Mouse (Mus musculus) cortical plate, adult 2 months (tissue): Measurements from ENCODE around the gene Tcl1b3. TPM values are rescaled to one million over a fixed set of nuclear protein-coding genes. Genes with fewer than 3 reads are reported as not detected.
"Not testable (repeated sequence)": the region's sequence is repeated elsewhere in the genome, so short reads cannot be mapped to it uniquely, and the experiment has no call there.

Source experiments
- H3K27ac ChIP-seq: fragments of 200-500 bp; 2 replicates; pipeline ENCODE4 v1.5.1; 2012; ENCODE audit warnings: low read length, control low read depth, inconsistent platforms; ENCODE audit not compliant: insufficient read depth
- H3K4me1 ChIP-seq: fragments of 200-500 bp; 2 replicates; pipeline ENCODE4 v1.6.1; 2011; ENCODE audit warnings: low read length; ENCODE audit not compliant: control insufficient read depth, insufficient read depth
- H3K4me3 ChIP-seq: fragments of 200-500 bp; 2 replicates; pipeline ENCODE4 v1.5.1; 2011; ENCODE audit warnings: mild to moderate bottlenecking, low read length, control low read depth; ENCODE audit not compliant: insufficient read depth
- CTCF ChIP-seq: fragments of 200-500 bp; IDR thresholded peaks from 2 replicates; pipeline ENCODE4 v1.5.1; 2011; ENCODE audit warnings: mild to moderate bottlenecking, control low read depth, low read length; ENCODE audit not compliant: insufficient read depth; ENCODE audit errors: extremely low read depth
- POLR2A ChIP-seq: fragments of 200-500 bp; IDR thresholded peaks from 2 replicates; pipeline ENCODE4 v1.6.1; 2011; ENCODE audit warnings: mild to moderate bottlenecking, low read length, control low read depth; ENCODE audit not compliant: insufficient read depth; ENCODE audit errors: extremely low read depth
- polyA plus RNA-seq: library from polyadenylated mRNA; depleted of rRNA; stranded (reverse); fragments of >200 nt; gene quantifications from 2 replicates; pipeline ENCODE4 v1.2.3, GENCODE M21; 2012; rRNA removed

Tcl1b3 gene
- not detected in 2 replicates for polyA plus RNA-seq

GRCm38 (mm10) chr12:105190743-105191142 is at the start of gene Tcl1b3:
Tcl1b3 (plus strand) TSS chr12:105191043.
- H3K27ac ChIP-seq, H3K4me3 ChIP-seq, H3K4me1 ChIP-seq: not testable (repeated sequence)

- Histone ChIP-seq H3K27ac (no peak overlapping the region), H3K4me3 (no peak overlapping the region), H3K4me1 (no peaks in the 10 kb centered on the region)
- TF ChIP-seq CTCF (no peak), POLR2A (no peak)
Observed at GRCm38 (mm10) chr12:105143096-105143495, 47.7 kb upstream of the Tcl1b3 start.

- H3K4me3 ChIP-seq, H3K27ac ChIP-seq: not testable (repeated sequence)
Observed at GRCm38 (mm10) chr12:105144928-105145327, 45.9 kb upstream of the Tcl1b3 start.

GRCm38 (mm10) chr12:105145714-105146113 is 45.1 kb upstream of the Tcl1b3 start, which contains the start of gene Tcl1b2:
Tcl1b2 (plus strand) TSS chr12:105146014.
- TF ChIP-seq CTCF (no peak), POLR2A (no peak)
- no peak within 1 kb of the TSS for H3K4me3 ChIP-seq
- no peaks in the 10 kb centered on the region for H3K4me1 ChIP-seq
- H3K27ac ChIP-seq, result no peak within 1 kb of the TSS

More at GRCm38 (mm10) chr12:105144928-105145327, 45.9 kb upstream of the Tcl1b3 start:
- not testable (repeated sequence) for H3K4me1 ChIP-seq

GRCm38 (mm10) chr12:105155286-105155685 is 35.6 kb upstream of the Tcl1b3 start:
- not testable (repeated sequence) for H3K4me3 ChIP-seq, H3K4me1 ChIP-seq, H3K27ac ChIP-seq

- no peaks in the 10 kb centered on the region for H3K4me1 ChIP-seq
- no peak for TF ChIP-seq POLR2A
- no peak overlapping the region for H3K27ac ChIP-seq
- no peak overlapping the region for H3K4me3 ChIP-seq
Observed at GRCm38 (mm10) chr12:105158842-105159241, 32.0 kb upstream of the Tcl1b3 start.

GRCm38 (mm10) chr12:105159390-105159789 is 31.5 kb upstream of the Tcl1b3 start, which contains the start of gene Tcl1b1:
Tcl1b1 (plus strand) TSS chr12:105159690.
- TF ChIP-seq POLR2A (no peak), CTCF (no peak)
- Histone ChIP-seq H3K4me1 (no peaks in the 10 kb centered on the region), H3K4me3 (no peak within 1 kb of the TSS), H3K27ac (no peak within 1 kb of the TSS)

GRCm38 (mm10) chr12:105166734-105167133 is 24.1 kb upstream of the Tcl1b3 start:
- TF ChIP-seq POLR2A (no peak), CTCF (no peak)
- Histone ChIP-seq H3K4me1 (no peaks in the 10 kb centered on the region), H3K4me3 (no peak overlapping the region), H3K27ac (no peak overlapping the region)

GRCm38 (mm10) chr12:105173366-105173765 is 17.5 kb upstream of the Tcl1b3 start:
- no peak overlapping the region for H3K4me3 ChIP-seq
- H3K27ac ChIP-seq, result no peak overlapping the region
- TF ChIP-seq POLR2A, result no peak
- no peak for TF ChIP-seq CTCF
- no peaks in the 10 kb centered on the region for H3K4me1 ChIP-seq

GRCm38 (mm10) chr12:105174318-105174717 is 16.5 kb upstream of the Tcl1b3 start:
- H3K27ac ChIP-seq, H3K4me1 ChIP-seq, H3K4me3 ChIP-seq: not testable (repeated sequence)

- H3K4me3 ChIP-seq, H3K4me1 ChIP-seq, H3K27ac ChIP-seq: not testable (repeated sequence)
Observed at GRCm38 (mm10) chr12:105176044-105176443, 14.8 kb upstream of the Tcl1b3 start, which contains the start of gene Tcl1b5. Tcl1b5 (plus strand) TSS chr12:105176344.

- H3K4me1 ChIP-seq, H3K4me3 ChIP-seq, H3K27ac ChIP-seq: not testable (repeated sequence)
Observed at GRCm38 (mm10) chr12:105181040-105181644, 9.7 kb upstream of the Tcl1b3 start.

GRCm38 (mm10) chr12:105188980-105189379 is 1.9 kb upstream of the Tcl1b3 start:
- H3K27ac ChIP-seq, H3K4me3 ChIP-seq, H3K4me1 ChIP-seq: not testable (repeated sequence)

- not testable (repeated sequence) for H3K4me3 ChIP-seq, H3K4me1 ChIP-seq, H3K27ac ChIP-seq
Observed at GRCm38 (mm10) chr12:105199684-105200497, 9.0 kb downstream of the Tcl1b3 start.

- H3K4me1 ChIP-seq, H3K27ac ChIP-seq, H3K4me3 ChIP-seq: not testable (repeated sequence)
Observed at GRCm38 (mm10) chr12:105201657-105202056, 10.8 kb downstream of the Tcl1b3 start, which contains the start of gene Tcl1b4. Tcl1b4 (plus strand) TSS chr12:105201957.
